Mouse (Mus musculus): ENCODE results near the gene Ifitm2. TPM values are rescaled to one million over a fixed set of nuclear protein-coding genes. Genes with fewer than 3 reads are reported as not detected.

The Ifitm2 gene
- polyA plus RNA-seq, 1 experiment: 363 TPM

- H3K4me1 ChIP-seq (ENCODE audit: control insufficient read depth, insufficient read depth, insufficient read length, low read length): peaks cover 2% of the 10 kb centered on the region; the same call in 1 of the 2 replicates
- H3K36me3 ChIP-seq (ENCODE audit: control insufficient read depth, insufficient read depth, low read length): no peaks in the 10 kb centered on the region
- no peaks in the 10 kb centered on the region for H3K27me3 ChIP-seq (ENCODE audit: control insufficient read depth, insufficient read depth, low read length)
- no peak overlapping the region for H3K4me3 ChIP-seq (ENCODE audit: low read depth, low read length)
- no peak overlapping the region for H3K27ac ChIP-seq (ENCODE audit: insufficient read depth, low read depth, low read length)
- TF ChIP-seq CTCF (IDR thresholded peaks at IDR 0.05; ENCODE audit: extremely low read depth, insufficient read length, insufficient replicate concordance, low read depth, low read length) (no peak), POLR2A (IDR thresholded peaks at IDR 0.05; ENCODE audit: low read depth, low read length) (no peak)
- 81% methylated on average over 2 of the region's 2 CpGs for WGBS
Measured at GRCm38 (mm10) chr7:140905642-140906081, 50.1 kb downstream of the Ifitm2 start.

Other genes starting within 250 kb of the Ifitm2 start
- 0.09 and 0.13 TPM in 2 replicates for gene Cyp2e1, start 192.2 kb downstream of the Ifitm2 start, polyA plus RNA-seq (2012; rRNA removed)
- gene Syce1, start 168.1 kb downstream of the Ifitm2 start, polyA plus RNA-seq (2012; rRNA removed): not detected in 2 replicates
- gene Zfp941, start 133.8 kb downstream of the Ifitm2 start, polyA plus RNA-seq (2012; rRNA removed): not detected in 2 replicates
- gene Urah, start 121.0 kb downstream of the Ifitm2 start, polyA plus RNA-seq (2012; rRNA removed): 36.7 and 37.3 TPM in 2 replicates
- gene Scgb1c1, start 110.4 kb downstream of the Ifitm2 start, polyA plus RNA-seq (2012; rRNA removed): not detected in 2 replicates
- not detected in 2 replicates for gene Odf3, start 108.2 kb downstream of the Ifitm2 start, polyA plus RNA-seq (2012; rRNA removed)
- not detected in 2 replicates for gene Gm45785, start 99.7 kb downstream of the Ifitm2 start, polyA plus RNA-seq (2012; rRNA removed)
- 47.5 and 95.5 TPM in 2 replicates for gene Ric8a, start 99.0 kb downstream of the Ifitm2 start, polyA plus RNA-seq (2012; rRNA removed)
- gene Bet1l, start 98.4 kb downstream of the Ifitm2 start, polyA plus RNA-seq (2012; rRNA removed): 10.4 and 17.1 TPM in 2 replicates
- gene Psmd13, start 74.0 kb downstream of the Ifitm2 start, polyA plus RNA-seq (2012; rRNA removed): 33.5 and 55.7 TPM in 2 replicates
- 13.6 and 20.4 TPM in 2 replicates for gene Sirt3, start 73.7 kb downstream of the Ifitm2 start, polyA plus RNA-seq (2012; rRNA removed)
- gene Cox8b, start 55.5 kb downstream of the Ifitm2 start, polyA plus RNA-seq (2012; rRNA removed): 1.1 and 1.2 TPM in 2 replicates
- 45.0 and 110 TPM in 2 replicates for gene Nlrp6, start 35.1 kb downstream of the Ifitm2 start, polyA plus RNA-seq (2012; rRNA removed)
- gene Pgghg, start 14.6 kb downstream of the Ifitm2 start, polyA plus RNA-seq (2012; rRNA removed): 10.8 and 15.1 TPM in 2 replicates
- gene Ifitm5, start 5.7 kb downstream of the Ifitm2 start, polyA plus RNA-seq (2012; rRNA removed): 0.56 and 0.87 TPM in 2 replicates
- gene Gm45717, start 50 bp downstream of the Ifitm2 start, polyA plus RNA-seq (2012; rRNA removed): 1.1 TPM in 1 of 2 replicates, not detected in the other
- gene Ifitm1, start 11.2 kb upstream of the Ifitm2 start, polyA plus RNA-seq (2012; rRNA removed): 107 and 120 TPM in 2 replicates
- 101 and 147 TPM in 2 replicates for gene Ifitm3, start 54.8 kb upstream of the Ifitm2 start, polyA plus RNA-seq (2012; rRNA removed)
- 2.5 and 3.1 TPM in 2 replicates for gene Ifitm6, start 61.9 kb upstream of the Ifitm2 start, polyA plus RNA-seq (2012; rRNA removed)
- not detected in 2 replicates for gene Gm17387, start 73.1 kb upstream of the Ifitm2 start, polyA plus RNA-seq (2012; rRNA removed)
- gene B4galnt4, start 105.1 kb upstream of the Ifitm2 start, polyA plus RNA-seq (2012; rRNA removed): 5.4 and 15.8 TPM in 2 replicates
- 87.5 and 236 TPM in 2 replicates for gene Pkp3, start 122.2 kb upstream of the Ifitm2 start, polyA plus RNA-seq (2012; rRNA removed)
- 19.8 and 38.3 TPM in 2 replicates for gene Sigirr, start 144.6 kb upstream of the Ifitm2 start, polyA plus RNA-seq (2012; rRNA removed)
- 38.2 and 74.3 TPM in 2 replicates for gene Ano9, start 161.8 kb upstream of the Ifitm2 start, polyA plus RNA-seq (2012; rRNA removed)
- gene Ptdss2, start 166.4 kb upstream of the Ifitm2 start, polyA plus RNA-seq (2012; rRNA removed): 17.5 and 26.3 TPM in 2 replicates
- 113 and 162 TPM in 2 replicates for gene Rnh1, start 216.9 kb upstream of the Ifitm2 start, polyA plus RNA-seq (2012; rRNA removed)
- gene Hras, start 238.0 kb upstream of the Ifitm2 start, polyA plus RNA-seq (2012; rRNA removed): 49.1 and 67.1 TPM in 2 replicates
- 4.0 and 7.4 TPM in 2 replicates for gene Lrrc56, start 238.2 kb upstream of the Ifitm2 start, polyA plus RNA-seq (2012; rRNA removed)

All from small intestine, adult 2 months (tissue).